Mouse (Mus musculus) embryonic facial prominence, embryonic 13.5 days (tissue): ENCODE results near the gene Sfmbt2. TPM values are rescaled to one million over a fixed set of nuclear protein-coding genes. Genes with fewer than 3 reads are reported as not detected.

Source experiments
- ATAC-seq: fragments of 200-750 bp; cut with Nextera tagmentation; 2 replicates; pipeline ENCODE4 v1.8.0; 2017; ENCODE audit warnings: low read depth; ENCODE audit not compliant: insufficient number of reproducible peaks, insufficient read depth, low FRiP score, low TSS enrichment
- H3K27ac ChIP-seq: fragments of 300-500 bp; sonication (generic); 2 replicates; pipeline ENCODE4 v1.5.1; 2015; ENCODE audit warnings: moderate library complexity, mild to moderate bottlenecking, inconsistent platforms
- H3K27me3 ChIP-seq: fragments of 300-500 bp; sonication (generic); 2 replicates; pipeline ENCODE4 v1.6.1; 2015; ENCODE audit warnings: mild to moderate bottlenecking, inconsistent platforms
- H3K36me3 ChIP-seq: fragments of 300-500 bp; sonication (generic); 2 replicates; pipeline ENCODE4 v1.6.1; 2015; ENCODE audit warnings: mild to moderate bottlenecking, inconsistent platforms
- H3K4me1 ChIP-seq: fragments of 300-500 bp; sonication (generic); 2 replicates; pipeline ENCODE4 v1.6.1; 2015; ENCODE audit warnings: inconsistent platforms
- H3K4me2 ChIP-seq: fragments of 300-500 bp; sonication (generic); 2 replicates; pipeline ENCODE4 v1.6.1; 2015; ENCODE audit warnings: moderate library complexity, mild to moderate bottlenecking, inconsistent platforms
- H3K4me3 ChIP-seq: fragments of 300-500 bp; sonication (generic); 2 replicates; pipeline ENCODE4 v1.5.1; 2015; ENCODE audit warnings: mild to moderate bottlenecking, inconsistent platforms
- H3K9ac ChIP-seq: fragments of 300-500 bp; sonication (generic); 2 replicates; pipeline ENCODE4 v1.6.1; 2015; ENCODE audit warnings: mild to moderate bottlenecking, inconsistent platforms
- H3K9me3 ChIP-seq: fragments of 300-500 bp; sonication (generic); 2 replicates; pipeline ENCODE4 v1.6.1; 2016; ENCODE audit warnings: inconsistent platforms
- whole genome bisulfite sequencing: fragments of 180-500 bp; shearing (Covaris S2); methylation state at CpG from one replicate; pipeline ENCODE4 v1.1.7; 2015; ENCODE audit warnings: mixed read lengths; 5-methylcytosine and 5-hydroxymethylcytosine counted together
- polyA plus RNA-seq: library from polyadenylated mRNA; unstranded; fragments of >200 nt; fragmentation: Nextera tagmentation; extraction: Ambion mirVana; gene quantifications from 2 replicates; pipeline ENCODE4 v1.2.1, GENCODE M21; 2015

Gene Sfmbt2
- polyA plus RNA-seq, 1 experiment from 2014 or later = 4.8 TPM

DNA sequence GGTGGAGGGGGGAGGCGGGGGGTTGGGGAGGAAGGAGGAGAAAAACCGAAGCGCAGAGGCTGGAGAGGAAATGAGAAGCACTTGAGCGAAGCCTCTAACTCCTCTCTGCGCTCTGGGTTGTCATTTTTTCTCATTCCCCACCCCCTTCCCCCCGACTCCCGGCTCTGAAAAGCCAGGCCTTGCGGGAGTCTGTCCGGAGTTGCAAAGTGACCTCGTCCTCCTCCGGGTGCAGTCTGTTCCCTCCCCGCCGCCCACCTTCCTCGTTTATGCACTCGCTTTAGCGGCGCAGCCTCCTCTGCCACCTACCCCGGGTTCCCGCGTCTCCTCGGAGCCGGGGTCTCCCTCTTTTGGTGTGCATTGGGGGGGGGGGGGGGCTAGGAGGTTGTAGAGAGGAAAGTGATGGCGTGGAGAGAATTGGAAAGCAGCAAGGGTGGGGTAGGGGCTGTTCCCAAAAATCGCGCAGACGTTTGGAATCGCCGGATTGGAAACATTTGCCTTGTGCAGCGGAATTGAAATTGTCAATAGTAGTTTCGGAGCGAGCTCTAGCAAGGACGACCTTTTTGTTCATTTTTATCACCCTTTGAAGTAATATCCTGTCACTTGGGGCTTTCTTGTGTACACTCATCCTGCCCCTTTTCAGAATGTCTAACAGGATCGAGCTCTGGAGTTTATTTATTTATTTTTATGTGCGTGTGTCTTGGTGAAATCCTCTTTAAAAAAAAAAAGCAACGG lies 2.6 kb downstream of the Sfmbt2 start:
- peaks cover 77% of the 10 kb centered on the region for H3K27me3 ChIP-seq
- no peak; the same call in 1 of the 2 replicates for ATAC-seq
- no peaks in the 10 kb centered on the region for H3K36me3 ChIP-seq
- H3K9ac ChIP-seq = peak overlapping the region; percentile 70
- H3K4me2 ChIP-seq = peak overlapping the region; percentile 96
- H3K4me1 ChIP-seq = peaks cover 22% of the 10 kb centered on the region
- 1% methylated on average over 35 of the region's 35 CpGs for WGBS
- peak overlapping the region; percentile 61 for H3K4me3 ChIP-seq
- H3K27ac ChIP-seq = no peak overlapping the region
- H3K9me3 ChIP-seq = no peaks in the 10 kb centered on the region

- Histone ChIP-seq H3K36me3 (no peaks in the 10 kb centered on the region), H3K27ac (no peak overlapping the region), H3K4me3 (peak overlapping the region; percentile 61), H3K9ac (peak overlapping the region; percentile 70), H3K27me3 (peaks cover 70% of the 10 kb centered on the region), H3K4me1 (peaks cover 22% of the 10 kb centered on the region), H3K4me2 (peak overlapping the region; percentile 96), H3K9me3 (no peaks in the 10 kb centered on the region)
- WGBS = under 1% methylated on average over 30 of the region's 30 CpGs
- no peak for ATAC-seq
Observed at GRCm38 (mm10) chr2:10373508-10374206, 3.3 kb downstream of the Sfmbt2 start.

DNA sequence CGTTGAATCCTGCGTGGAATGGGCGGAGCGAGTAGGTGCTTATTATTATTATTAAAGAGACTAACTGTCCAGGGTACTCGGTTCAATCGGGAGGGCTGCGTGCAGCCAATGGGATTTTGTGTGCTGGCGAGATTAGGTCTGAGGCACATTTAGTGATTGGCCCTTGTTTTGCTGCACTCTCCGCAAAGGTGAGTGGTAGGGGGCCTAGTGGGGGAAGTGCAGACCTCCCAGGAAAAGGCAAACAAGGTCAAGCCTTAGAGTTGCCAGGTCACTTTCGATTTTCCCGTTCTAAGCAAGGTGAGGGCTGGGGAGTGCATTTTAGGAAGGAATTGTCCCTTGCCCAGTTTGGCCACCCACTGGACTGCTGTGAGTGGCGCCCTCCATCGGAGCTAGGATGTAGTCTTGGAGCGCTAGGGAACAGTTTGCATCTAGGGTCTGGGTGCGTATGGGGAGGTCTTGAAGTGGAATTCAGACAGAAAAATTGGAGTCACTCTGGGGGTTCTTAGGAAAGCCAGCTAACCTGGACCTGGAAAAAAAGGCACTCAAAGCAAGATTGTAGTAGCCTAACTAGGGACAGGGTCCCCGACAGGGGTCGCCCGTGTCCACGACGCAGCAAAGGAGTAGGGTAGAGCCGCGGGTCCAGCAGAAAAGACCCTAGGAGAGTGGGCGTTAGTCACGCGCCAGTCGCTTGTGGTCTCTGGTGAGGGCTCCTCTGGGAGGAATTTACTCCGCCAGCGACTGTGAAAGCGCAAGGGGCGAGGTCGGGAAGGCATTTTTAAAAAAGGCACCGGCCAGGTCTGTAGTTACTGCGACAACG lies 4.1 kb downstream of the Sfmbt2 start:
- peaks cover 66% of the 10 kb centered on the region for H3K27me3 ChIP-seq

GRCm38 (mm10) chr2:10375024-10375372 lies 4.7 kb downstream of the Sfmbt2 start:
- under 1% methylated on average over 22 of the region's 22 CpGs for WGBS
- peak overlapping the region; percentile 61 for H3K4me3 ChIP-seq
- no peaks in the 10 kb centered on the region for H3K9me3 ChIP-seq
- H3K27me3 ChIP-seq = peaks cover 60% of the 10 kb centered on the region
- no peaks in the 10 kb centered on the region for H3K36me3 ChIP-seq
- ATAC-seq = no peak
- H3K4me1 ChIP-seq = peaks cover 22% of the 10 kb centered on the region
- peak overlapping the region; percentile 66 for H3K9ac ChIP-seq
- peak overlapping the region; percentile 96 for H3K4me2 ChIP-seq
- no peak overlapping the region for H3K27ac ChIP-seq

More for the DNA sequence above, 4.1 kb downstream of the Sfmbt2 start:
- peak overlapping the region; percentile 96 for H3K4me2 ChIP-seq
- under 1% methylated on average over 34 of the region's 34 CpGs for WGBS
- ATAC-seq = no peak
- peak overlapping the region; percentile 66 for H3K9ac ChIP-seq
- H3K36me3 ChIP-seq = no peaks in the 10 kb centered on the region
- H3K4me3 ChIP-seq = peak overlapping the region; percentile 61
- H3K9me3 ChIP-seq = no peaks in the 10 kb centered on the region
- no peak overlapping the region for H3K27ac ChIP-seq
- H3K4me1 ChIP-seq = peaks cover 22% of the 10 kb centered on the region

DNA sequence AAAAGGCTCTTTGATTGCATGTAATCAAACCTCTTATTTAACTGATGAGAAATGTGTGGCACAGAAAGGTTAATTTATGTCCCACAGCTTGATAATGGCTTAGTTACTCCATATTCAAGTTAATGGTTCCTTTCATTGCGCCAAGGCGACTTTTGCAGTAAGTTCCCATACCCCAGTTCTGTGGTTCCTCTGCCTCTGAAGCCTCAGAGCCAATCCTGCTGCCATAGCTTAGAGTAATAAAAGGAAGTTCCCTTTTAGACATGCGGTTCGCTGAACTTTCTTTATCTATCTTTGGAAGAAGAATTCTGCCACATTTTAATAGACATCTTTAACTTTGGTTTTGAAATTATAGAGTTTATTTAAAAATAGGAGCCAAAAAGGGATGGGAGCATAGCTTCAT lies 19.7 kb downstream of the Sfmbt2 start:
- WGBS = 88% methylated on average over 4 of the region's 4 CpGs

DNA sequence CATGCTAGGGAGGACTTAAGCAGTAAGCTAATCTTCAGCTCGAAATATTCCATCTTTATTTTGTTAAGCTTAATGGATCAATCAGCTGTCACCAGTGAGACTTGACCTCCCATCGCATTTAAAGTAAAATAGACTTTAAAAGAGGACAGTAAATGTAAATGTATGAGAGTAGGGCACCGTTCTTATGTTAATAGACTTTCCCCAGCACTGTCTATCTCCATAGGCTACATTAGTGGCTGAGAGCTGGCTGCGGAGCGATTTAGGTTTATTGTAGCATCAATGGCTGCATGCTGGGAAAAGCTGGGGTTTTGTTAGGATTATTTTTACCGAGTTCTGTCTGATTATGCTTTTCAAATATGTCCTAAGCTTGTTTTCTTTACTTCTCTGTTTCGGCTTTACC lies 20.5 kb downstream of the Sfmbt2 start:
- WGBS = 28% methylated on average over 7 of the region's 7 CpGs
- H3K4me3 ChIP-seq = no peak overlapping the region
- ATAC-seq = no peak
- H3K9ac ChIP-seq = no peak overlapping the region
- no peak overlapping the region for H3K27ac ChIP-seq
- no peak overlapping the region for H3K4me2 ChIP-seq
- H3K9me3 ChIP-seq = no peaks in the 10 kb centered on the region
- H3K36me3 ChIP-seq = no peaks in the 10 kb centered on the region
- H3K27me3 ChIP-seq = no peaks in the 10 kb centered on the region
- no peaks in the 10 kb centered on the region for H3K4me1 ChIP-seq

More for the DNA sequence above, 19.7 kb downstream of the Sfmbt2 start:
- H3K27me3 ChIP-seq = no peaks in the 10 kb centered on the region
- no peak overlapping the region for H3K4me2 ChIP-seq
- H3K9ac ChIP-seq = no peak overlapping the region
- H3K36me3 ChIP-seq = no peaks in the 10 kb centered on the region
- H3K4me1 ChIP-seq = no peaks in the 10 kb centered on the region
- no peaks in the 10 kb centered on the region for H3K9me3 ChIP-seq
- no peak overlapping the region for H3K27ac ChIP-seq
- no peak overlapping the region for H3K4me3 ChIP-seq
- no peak for ATAC-seq

- H3K4me3 ChIP-seq = no peak overlapping the region
- H3K9me3 ChIP-seq = no peaks in the 10 kb centered on the region
- no peak for ATAC-seq
- no peak overlapping the region for H3K4me2 ChIP-seq
- no peaks in the 10 kb centered on the region for H3K27me3 ChIP-seq
- H3K4me1 ChIP-seq = no peaks in the 10 kb centered on the region
- 93% methylated on average over 11 of the region's 11 CpGs for WGBS
- H3K36me3 ChIP-seq = no peaks in the 10 kb centered on the region
- H3K9ac ChIP-seq = no peak overlapping the region
- H3K27ac ChIP-seq = no peak overlapping the region
Observed at GRCm38 (mm10) chr2:10395143-10395542, 24.8 kb downstream of the Sfmbt2 start.

DNA sequence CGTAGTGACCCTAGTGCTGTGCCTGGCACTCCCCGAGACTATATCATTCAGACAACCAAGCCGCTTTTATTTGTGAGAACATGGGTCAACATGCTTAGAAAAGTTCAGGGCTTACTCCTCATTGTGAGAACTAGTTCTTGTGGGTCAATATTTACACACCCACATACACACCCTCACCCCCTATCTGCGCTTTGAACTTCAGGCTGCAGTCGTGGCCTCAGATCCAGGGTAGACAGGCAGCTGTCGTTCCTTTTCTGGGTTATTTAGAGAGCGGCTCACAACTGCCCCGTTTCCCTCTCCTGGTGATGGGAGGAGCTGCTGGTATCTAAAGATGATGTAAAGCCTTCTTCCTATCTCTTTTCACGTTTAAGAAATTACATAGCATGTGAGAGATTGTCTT lies 27.5 kb downstream of the Sfmbt2 start:
- 76% methylated on average over 9 of the region's 9 CpGs for WGBS
- H3K9me3 ChIP-seq = no peaks in the 10 kb centered on the region
- H3K9ac ChIP-seq = no peak overlapping the region
- no peaks in the 10 kb centered on the region for H3K36me3 ChIP-seq
- H3K27me3 ChIP-seq = no peaks in the 10 kb centered on the region
- no peak overlapping the region for H3K27ac ChIP-seq
- no peak overlapping the region for H3K4me3 ChIP-seq
- H3K4me1 ChIP-seq = no peaks in the 10 kb centered on the region
- ATAC-seq = no peak
- no peak overlapping the region for H3K4me2 ChIP-seq

GRCm38 (mm10) chr2:10406151-10406550 lies 35.8 kb downstream of the Sfmbt2 start:
- Histone ChIP-seq H3K4me3 (no peak overlapping the region), H3K9ac (no peak overlapping the region), H3K4me2 (no peak overlapping the region), H3K4me1 (no peaks in the 10 kb centered on the region), H3K27me3 (no peaks in the 10 kb centered on the region), H3K9me3 (no peaks in the 10 kb centered on the region), H3K27ac (no peak overlapping the region), H3K36me3 (no peaks in the 10 kb centered on the region)
- ATAC-seq = no peak
- WGBS = 79% methylated on average over 2 of the region's 2 CpGs

DNA sequence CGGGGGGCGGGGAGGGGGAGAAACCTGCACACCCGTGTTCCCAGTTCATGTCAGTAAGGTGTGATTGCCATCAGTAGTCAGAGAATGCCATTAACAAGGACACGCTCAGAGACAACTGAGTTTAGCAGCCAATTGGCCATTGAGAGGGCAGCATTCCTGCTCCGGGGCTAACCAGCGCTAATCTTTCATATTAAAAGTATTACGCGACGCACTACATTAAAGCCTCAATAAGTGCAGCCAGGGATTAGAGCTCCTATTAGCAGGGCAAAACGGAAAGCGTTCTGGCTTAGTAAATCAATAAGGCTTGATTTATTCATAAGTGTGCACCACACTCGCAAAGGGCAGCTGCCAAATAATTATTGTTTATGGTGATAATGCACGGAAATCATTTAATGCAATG lies 39.1 kb downstream of the Sfmbt2 start:
- Histone ChIP-seq H3K36me3 (no peaks in the 10 kb centered on the region), H3K4me3 (no peak overlapping the region), H3K4me2 (no peak overlapping the region), H3K9ac (no peak overlapping the region), H3K27me3 (no peaks in the 10 kb centered on the region), H3K9me3 (no peaks in the 10 kb centered on the region), H3K27ac (no peak overlapping the region), H3K4me1 (no peaks in the 10 kb centered on the region)
- 87% methylated on average over 13 of the region's 13 CpGs for WGBS
- ATAC-seq = no peak

DNA sequence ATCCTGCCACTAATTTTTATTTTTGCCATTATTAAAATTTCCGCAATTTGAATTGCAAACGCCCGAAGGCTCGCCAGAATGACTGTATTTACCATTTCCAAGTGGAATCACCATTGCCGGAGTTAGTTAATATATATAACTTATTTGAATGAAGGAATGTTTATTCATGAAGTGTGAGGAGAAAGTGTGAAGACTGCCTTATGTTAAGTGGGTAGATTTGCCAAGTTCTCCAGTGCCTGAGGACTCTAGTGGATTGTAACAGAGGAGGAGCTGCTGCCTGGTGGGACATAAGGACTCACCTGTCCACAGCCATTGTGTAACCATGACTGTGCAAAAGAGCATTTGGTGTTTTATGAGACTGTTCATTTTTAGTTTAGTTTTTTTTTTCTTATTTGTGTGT lies 39.8 kb downstream of the Sfmbt2 start:
- Histone ChIP-seq H3K4me1 (no peaks in the 10 kb centered on the region), H3K27me3 (no peaks in the 10 kb centered on the region), H3K4me2 (no peak overlapping the region), H3K4me3 (no peak overlapping the region), H3K9me3 (no peaks in the 10 kb centered on the region), H3K36me3 (no peaks in the 10 kb centered on the region), H3K27ac (no peak overlapping the region), H3K9ac (no peak overlapping the region)
- no peak for ATAC-seq
- WGBS = 94% methylated on average over 5 of the region's 5 CpGs
